Mouse (Mus musculus): ENCODE results near the gene Nsmf.

Gene Nsmf

GRCm38 (mm10) chr2:25054221-25055067 lies at the start of gene Nsmf:
Gene Nsmf (plus strand): TSS chr2:25054355.
- peak; percentile 93 to 94 for DNase-seq

- no peak for DNase-seq
These were observed 47.4 kb upstream of the Nsmf start for GRCm38 (mm10) chr2:25006767-25007166.

DNA sequence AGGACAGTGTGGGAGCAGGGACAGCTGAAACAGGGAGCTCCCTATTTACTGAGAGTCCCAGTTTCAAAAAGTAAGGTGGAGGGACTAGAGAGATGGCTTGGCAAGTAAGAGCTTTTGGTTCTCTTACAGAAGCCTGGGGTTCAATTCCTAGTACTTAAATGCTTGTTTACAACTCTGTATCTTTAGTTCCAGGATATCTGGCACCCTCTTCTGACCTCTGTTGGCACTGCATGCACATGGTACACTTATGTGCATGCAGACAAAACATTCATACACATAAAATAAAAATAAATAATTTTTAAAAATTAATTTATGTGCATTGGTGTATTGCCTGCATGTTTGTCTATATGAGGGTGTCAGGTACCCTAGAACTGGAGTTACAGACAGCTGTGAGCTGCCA lies 45.9 kb upstream of the Nsmf start:
- peak in 1 of 2 experiments; percentile 15 for DNase-seq

DNA sequence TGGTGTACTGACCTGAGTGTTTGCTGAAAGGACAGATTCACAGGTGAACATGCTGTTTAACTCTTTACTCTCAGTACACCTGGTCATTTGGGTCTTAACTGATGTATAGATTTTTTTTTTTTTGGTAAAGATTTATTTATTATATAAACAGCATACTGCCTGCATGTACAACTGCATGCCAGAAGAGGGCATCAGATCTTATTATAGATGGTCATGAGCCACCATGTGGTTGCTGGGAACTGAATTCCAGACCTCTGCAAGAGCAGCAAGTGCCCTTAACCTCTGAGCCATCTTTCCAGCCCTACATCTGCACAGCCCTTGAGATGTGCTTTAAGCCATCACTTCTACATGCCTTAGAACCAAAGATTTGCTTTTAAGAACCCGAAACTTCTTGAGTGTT lies 31.5 kb upstream of the Nsmf start:
- no peak for DNase-seq

- DNase-seq, result no peak
These were observed 29.0 kb upstream of the Nsmf start for GRCm38 (mm10) chr2:25025109-25025508.

DNA sequence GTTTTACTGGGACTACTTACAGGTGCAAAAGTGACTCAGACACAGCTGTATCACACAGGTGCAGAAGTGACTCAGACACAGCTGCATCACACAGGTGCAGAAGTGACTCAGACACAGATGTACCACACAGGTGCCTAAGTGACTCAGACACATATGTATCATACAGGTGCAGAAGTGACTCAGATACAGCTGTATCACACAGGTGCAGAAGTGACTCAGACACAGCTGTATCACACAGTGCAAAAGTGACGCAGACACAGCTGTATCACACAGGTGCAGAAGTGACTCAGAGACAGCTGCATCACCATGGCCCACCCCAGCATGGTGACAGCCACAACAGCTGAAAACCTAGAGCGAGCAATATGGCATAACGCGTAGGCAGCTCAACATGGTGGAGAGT lies 19.2 kb upstream of the Nsmf start:
- no peak for DNase-seq

DNA sequence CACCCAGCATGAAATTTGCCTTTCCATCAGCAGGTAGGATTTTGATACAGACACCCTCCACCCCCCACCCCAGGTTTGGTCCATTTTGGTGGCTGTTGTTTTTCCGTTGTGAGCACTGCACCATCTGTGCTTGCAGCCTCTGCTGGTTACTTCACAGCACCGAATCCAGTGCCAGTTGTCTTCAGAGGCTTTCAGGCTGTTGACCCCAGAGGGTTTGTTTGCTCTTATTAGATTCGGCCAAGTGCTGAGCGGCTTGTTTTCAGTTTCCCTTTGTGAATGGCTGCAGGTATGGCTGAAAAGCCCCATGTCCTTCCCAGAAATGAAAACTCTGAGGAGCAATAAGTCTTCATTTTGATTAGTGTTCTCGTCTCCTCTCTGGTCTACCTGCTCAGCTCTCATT lies 14.1 kb upstream of the Nsmf start:
- DNase-seq, result no peak

DNA sequence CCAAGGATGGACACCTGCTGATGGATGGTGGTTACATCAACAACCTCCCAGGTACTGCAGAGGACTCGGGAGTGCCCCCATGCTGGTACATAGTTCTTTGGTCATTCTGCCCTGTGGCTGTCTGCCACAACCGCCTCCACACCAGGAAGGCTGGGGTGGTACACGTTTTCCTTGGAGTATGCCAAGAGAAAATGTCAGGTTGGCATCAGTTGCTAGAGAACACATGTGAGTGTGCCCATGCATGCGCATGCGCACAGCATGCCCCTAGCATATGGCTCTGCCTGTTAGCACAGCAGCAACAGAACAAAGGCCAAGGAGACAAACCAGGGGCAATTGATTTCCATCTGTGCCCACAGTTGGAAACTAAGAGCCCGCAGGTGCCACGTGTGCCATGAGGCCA lies 3.2 kb upstream of the Nsmf start:
- DNase-seq, result no peak

DNA sequence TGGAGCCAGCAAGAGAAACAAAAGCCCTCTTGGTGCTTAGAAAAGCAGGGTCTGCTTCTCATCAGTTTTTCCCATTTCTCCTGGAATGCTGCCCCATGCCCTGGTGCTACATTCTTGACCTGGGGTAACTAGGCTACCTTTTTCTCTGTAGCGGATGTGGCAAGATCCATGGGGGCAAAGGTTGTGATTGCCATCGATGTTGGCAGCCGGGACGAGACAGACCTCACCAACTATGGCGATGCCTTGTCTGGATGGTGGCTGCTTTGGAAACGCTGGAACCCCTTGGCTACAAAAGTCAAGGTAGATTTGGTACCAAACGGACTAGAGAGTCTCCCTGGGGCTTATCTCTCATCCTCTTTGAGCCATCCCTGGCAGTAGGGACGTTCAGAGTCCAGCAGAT lies 2.7 kb upstream of the Nsmf start:
- DNase-seq, result no peak

GRCm38 (mm10) chr2:25053101-25053500 lies 1.1 kb upstream of the Nsmf start:
- DNase-seq, result no peak

- peak; percentile 32 to 46 for DNase-seq
These were observed 882 bp downstream of the Nsmf start for GRCm38 (mm10) chr2:25055068-25055405.

DNA sequence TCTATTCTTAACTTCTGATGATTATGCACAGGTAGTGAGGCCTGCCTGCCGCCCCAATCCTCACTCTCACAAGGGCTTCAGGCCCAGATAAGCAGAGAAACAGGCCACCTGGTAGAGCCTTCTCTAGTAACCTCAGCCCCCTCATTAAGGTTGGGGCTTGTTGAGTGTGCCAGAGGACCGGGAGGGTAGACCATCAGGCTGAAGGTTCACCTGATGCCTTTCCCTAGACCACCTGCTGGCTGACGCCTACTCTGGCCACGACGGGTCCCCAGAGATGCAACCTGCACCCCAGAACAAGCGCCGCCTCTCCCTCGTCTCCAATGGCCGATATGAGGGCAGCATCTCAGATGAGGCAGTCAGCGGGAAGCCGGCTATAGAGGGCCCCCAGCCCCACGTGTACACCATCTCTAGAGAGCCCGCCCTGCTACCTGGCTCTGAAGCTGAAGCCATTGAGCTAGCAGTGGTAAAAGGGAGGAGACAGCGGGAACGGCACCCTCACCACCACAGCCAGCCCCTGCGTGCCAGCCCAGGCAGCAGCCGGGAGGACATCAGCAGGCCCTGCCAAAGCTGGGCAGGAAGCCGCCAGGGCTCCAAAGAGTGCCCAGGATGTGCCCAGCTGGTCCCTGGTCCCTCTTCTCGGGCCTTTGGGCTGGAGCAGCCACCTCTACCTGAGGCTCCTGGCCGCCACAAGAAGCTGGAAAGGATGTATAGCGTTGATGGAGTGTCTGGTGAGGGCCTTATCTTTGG lies 1.4 kb downstream of the Nsmf start:
- DNase-seq, result no peak

GRCm38 (mm10) chr2:25058926-25059325 lies 4.8 kb downstream of the Nsmf start:
- no peak for DNase-seq

GRCm38 (mm10) chr2:25063523-25063922 lies 9.4 kb downstream of the Nsmf start:
- DNase-seq, result no peak

GRCm38 (mm10) chr2:25064285-25064684 lies 10.1 kb downstream of the Nsmf start:
- DNase-seq, result no peak

DNA sequence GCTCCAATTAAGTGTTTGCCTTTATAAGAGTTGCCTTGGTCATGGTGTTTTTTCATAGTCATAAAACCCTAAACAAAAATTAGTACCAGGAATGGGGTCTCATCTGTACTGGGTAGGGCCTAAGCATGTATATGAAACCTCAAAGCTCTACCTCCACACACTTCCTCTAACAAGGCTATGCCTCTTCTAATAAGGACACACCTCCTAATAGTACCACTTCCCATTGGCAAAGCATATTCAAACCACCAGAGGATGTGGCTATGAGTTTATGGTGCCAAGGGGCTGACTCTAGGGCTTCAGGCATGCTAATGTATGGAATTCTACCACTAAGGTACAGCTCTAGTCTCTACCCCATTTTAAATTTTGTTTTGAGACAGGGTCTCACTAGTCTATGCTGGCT lies 11.4 kb downstream of the Nsmf start:
- no peak for DNase-seq

DNA sequence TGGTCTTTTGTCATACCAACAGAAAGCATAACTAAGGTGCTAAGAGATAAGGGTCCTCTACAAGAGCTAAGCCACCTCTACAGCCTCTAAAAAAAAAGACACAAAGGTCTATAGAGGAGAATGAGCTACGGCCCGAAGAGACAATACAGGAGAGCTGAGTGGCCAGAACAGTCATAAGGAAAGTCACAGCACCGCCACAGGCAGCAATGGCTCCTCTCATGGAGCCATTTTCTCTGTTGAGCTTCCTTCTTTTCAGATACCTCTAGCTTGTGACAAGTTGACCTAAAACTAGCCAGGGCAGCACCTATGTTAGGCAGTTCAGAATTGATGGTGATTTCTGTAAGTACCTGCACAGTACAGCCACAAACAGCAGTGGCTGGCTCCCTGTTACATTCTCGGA lies 12.4 kb downstream of the Nsmf start:
- no peak for DNase-seq

GRCm38 (mm10) chr2:25069537-25069936 lies 15.4 kb downstream of the Nsmf start:
- DNase-seq, result no peak

DNA sequence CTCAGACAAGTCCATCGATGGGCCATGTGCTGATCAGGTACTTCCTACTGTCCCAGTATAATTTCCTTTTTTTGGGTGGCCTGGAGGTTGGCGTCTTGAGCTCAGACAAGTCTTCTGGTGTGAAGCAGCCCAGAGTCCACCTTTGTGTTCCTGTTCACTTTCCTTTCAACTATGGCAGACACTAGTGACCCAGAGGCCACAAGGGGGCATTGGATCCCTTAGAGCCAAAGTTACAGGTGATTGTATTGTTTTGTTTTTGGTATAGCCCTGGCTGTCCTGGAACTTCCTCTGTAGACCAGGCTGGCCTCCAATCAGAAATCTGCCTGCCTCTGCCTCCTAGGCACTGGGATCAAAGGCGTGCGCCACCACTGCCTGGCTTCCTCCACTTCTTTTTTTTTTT lies 18.2 kb downstream of the Nsmf start:
- peak in 1 of 2 experiments; percentile 23 for DNase-seq

- peak; percentile 37 to 69 for DNase-seq
These were observed 21.4 kb downstream of the Nsmf start for GRCm38 (mm10) chr2:25075506-25075905.

DNA sequence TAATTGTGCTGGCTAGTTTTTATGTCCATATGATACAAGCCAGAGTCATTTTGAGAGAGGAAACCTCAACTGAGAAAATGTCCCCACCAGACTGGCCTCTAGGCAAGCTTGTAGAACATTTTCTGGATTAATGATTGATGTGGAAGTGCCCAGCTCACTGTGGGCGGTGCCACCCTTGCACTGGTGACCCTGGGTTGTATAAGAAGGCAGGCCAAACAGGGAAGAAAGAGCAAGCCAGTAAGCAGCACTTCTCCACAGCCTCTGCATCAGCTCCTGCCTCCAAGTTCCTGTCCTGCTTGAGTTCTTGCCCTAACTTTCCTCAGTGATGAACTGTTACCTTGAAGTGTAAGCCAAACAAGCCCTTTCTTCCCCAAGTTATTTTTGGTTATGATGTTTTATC lies 24.8 kb downstream of the Nsmf start:
- peak; percentile 44 to 69 for DNase-seq

GRCm38 (mm10) chr2:25080076-25080475 lies 25.9 kb downstream of the Nsmf start, which contains the start of gene Entpd8:
Gene Entpd8 (plus strand): TSS chr2:25080304.
- peak in 1 of 2 experiments; percentile 57 for DNase-seq

DNA sequence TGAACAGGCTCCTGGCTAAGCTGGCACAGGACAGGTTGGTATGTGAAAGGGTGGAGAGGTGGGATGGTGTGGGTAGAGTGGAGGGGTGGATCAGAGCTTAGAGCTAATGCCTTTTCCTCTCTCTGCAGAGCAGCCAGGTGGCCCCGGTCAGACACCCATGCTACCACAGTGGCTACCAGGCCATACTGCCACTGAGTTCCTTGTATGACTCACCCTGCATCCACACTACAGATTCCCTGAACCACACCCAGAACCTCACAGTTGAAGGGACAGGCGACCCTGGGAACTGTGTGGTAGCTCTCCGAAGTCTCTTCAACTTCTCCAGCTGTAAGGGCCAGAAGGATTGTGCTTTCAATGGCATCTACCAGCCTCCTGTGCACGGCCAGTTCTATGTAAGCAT lies 29.5 kb downstream of the Nsmf start:
- DNase-seq, result no peak

DNA sequence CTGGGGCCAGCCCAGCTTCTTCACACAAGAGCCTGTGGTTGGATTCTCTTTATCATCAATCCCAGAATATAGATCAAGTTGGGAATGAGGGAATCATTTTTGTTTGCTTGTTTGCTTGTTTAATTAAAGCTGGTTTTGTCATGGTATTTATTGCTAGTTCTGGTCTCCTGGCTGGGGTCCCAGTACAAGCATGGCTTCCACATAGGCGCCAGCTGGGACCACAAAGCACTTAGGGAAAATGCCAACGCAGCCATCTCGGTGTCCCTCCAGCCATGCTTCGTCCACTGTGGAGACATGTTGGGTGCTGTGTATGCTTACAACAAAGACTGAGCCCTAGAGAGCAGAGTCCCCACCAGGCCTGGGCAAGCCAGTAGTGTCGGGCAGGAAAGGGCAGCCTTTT lies 31.4 kb downstream of the Nsmf start:
- no peak for DNase-seq

Measured in kidney, postnatal 4 days (tissue).